Mouse (Mus musculus): ENCODE results near the gene Itpkb. TPM values are rescaled to one million over a fixed set of nuclear protein-coding genes. Genes with fewer than 3 reads are reported as not detected.

Gene Itpkb
- polyA plus RNA-seq, 1 experiment from 2014 or later = 5.6 TPM

DNA sequence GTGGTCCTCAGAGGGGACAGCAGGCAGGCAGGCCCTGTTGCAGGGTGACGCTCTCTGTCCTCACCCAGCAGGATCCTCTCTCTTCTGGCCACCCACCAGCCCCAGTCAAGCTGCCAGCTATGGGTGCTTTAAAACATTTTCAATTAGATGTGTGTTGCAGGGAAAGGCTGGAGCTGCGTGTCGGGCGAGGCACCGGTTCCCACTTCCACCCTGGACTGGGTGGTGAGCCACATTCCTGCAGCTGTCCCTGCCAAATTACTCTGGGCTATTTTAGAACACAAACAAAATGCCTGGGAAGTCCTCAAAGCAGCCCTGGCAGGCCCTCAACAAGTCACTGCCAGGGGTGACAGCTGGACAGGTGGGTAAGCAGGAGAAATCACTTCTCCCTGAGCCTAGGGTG lies 132.1 kb downstream of the Itpkb start:
- 42% methylated on average over 5 of the region's 5 CpGs for WGBS
- Histone ChIP-seq H3K4me3 (ENCODE audit: control insufficient read depth in 1 of 2, insufficient read depth in 1 of 2, low read depth in 1 of 2, low read length in 2 of 2) (no peak overlapping the region), H3K4me2 (ENCODE audit: low read length) (no peak overlapping the region), H3K4me1 (ENCODE audit: control insufficient read depth in 2 of 2, insufficient read depth in 2 of 2, low read length in 2 of 2) (peaks cover 9 to 14% of the 10 kb centered on the region in 2 experiments; a peak in 2 of 4 replicates), H3K9me3 (ENCODE audit: control insufficient read depth, low read length) (peaks cover 4% of the 10 kb centered on the region; the same call in 1 of the 2 replicates), H3K9ac (ENCODE audit: low read length) (no peak overlapping the region), H3K36me3 (ENCODE audit: control insufficient read depth, insufficient read depth, low read length) (no peaks in the 10 kb centered on the region), H3K27ac (replicated peaks in 1 of 2; ENCODE audit: control insufficient read depth in 1 of 2, insufficient read depth in 1 of 2, low read depth in 2 of 2, low read length in 2 of 2) (no peak overlapping the region; a peak in 1 of 4 replicates), H3K27me3 (ENCODE audit: control insufficient read depth, insufficient read depth, low read length) (peaks cover 30% of the 10 kb centered on the region)
- ATAC-seq (ENCODE audit: insufficient number of reproducible peaks, insufficient read depth, low FRiP score, low read depth) = no peak

DNA sequence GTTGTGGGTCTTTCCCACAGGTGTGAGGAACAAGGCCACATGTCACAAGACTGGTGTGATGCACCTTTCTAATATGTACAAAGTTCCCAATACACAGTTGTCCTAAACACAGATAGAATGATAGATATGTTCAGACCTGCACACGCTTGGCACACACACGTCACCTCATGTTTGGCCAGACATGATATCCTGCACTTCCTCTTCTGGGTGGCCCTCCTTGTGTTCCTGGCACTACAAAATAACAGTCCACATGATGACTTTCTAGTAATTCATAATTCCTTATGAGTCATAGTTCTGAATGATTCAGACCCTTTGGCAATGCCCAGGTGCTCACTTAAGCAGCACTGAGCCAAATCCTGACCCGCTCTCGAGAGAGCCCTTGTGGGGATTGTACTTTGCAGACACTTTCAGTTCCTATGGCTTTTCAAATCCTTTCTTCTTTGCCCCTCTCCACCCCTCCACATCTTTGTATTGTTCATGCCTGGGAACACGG lies 132.7 kb downstream of the Itpkb start:
- WGBS = 91% methylated on average over 5 of the region's 5 CpGs
- H3K4me2 ChIP-seq (ENCODE audit: low read length) = no peak overlapping the region
- H3K4me3 ChIP-seq (ENCODE audit: control insufficient read depth in 1 of 2, insufficient read depth in 1 of 2, low read depth in 1 of 2, low read length in 2 of 2) = no peak overlapping the region
- no peak overlapping the region for H3K9ac ChIP-seq (ENCODE audit: low read length)
- peaks cover 9 to 14% of the 10 kb centered on the region in 2 experiments; a peak in 2 of 4 replicates for H3K4me1 ChIP-seq (ENCODE audit: control insufficient read depth in 2 of 2, insufficient read depth in 2 of 2, low read length in 2 of 2)
- no peak for ATAC-seq (ENCODE audit: insufficient number of reproducible peaks, insufficient read depth, low FRiP score, low read depth)
- H3K27me3 ChIP-seq (ENCODE audit: control insufficient read depth, insufficient read depth, low read length) = peaks cover 25% of the 10 kb centered on the region
- H3K36me3 ChIP-seq (ENCODE audit: control insufficient read depth, insufficient read depth, low read length) = no peaks in the 10 kb centered on the region
- peaks cover 4% of the 10 kb centered on the region; the same call in 1 of the 2 replicates for H3K9me3 ChIP-seq (ENCODE audit: control insufficient read depth, low read length)
- H3K27ac ChIP-seq (replicated peaks in 1 of 2; ENCODE audit: control insufficient read depth in 1 of 2, insufficient read depth in 1 of 2, low read depth in 2 of 2, low read length in 2 of 2) = no peak overlapping the region

DNA sequence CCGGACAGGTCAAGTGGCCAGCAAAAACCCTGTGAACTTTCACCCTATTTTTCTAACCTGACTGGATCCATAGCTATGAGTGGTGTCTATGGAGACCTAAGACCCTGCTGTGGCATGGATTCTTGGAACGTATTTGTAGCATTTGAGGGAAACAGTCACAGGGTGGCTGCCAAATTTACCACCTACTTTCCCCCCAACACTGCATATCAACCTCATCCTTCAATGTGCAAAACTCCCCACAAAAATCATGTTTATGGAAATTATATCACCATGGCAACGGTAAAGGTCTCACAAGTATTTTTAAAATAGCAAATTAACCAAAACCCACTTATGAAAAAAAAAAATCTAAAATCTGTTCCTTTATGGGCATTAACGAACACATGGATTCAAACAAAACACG lies 134.1 kb downstream of the Itpkb start:
- peaks cover 4% of the 10 kb centered on the region; the same call in 1 of the 2 replicates for H3K9me3 ChIP-seq (ENCODE audit: control insufficient read depth, low read length)
- peaks cover 17% of the 10 kb centered on the region for H3K27me3 ChIP-seq (ENCODE audit: control insufficient read depth, insufficient read depth, low read length)
- H3K9ac ChIP-seq (ENCODE audit: low read length) = no peak overlapping the region
- no peak overlapping the region for H3K4me2 ChIP-seq (ENCODE audit: low read length)
- WGBS = 82% methylated on average over 5 of the region's 5 CpGs
- H3K4me1 ChIP-seq (ENCODE audit: control insufficient read depth in 2 of 2, insufficient read depth in 2 of 2, low read length in 2 of 2) = peaks cover 5 to 10% of the 10 kb centered on the region in 2 experiments; a peak in 2 of 4 replicates
- ATAC-seq (ENCODE audit: insufficient number of reproducible peaks, insufficient read depth, low FRiP score, low read depth) = no peak
- no peak overlapping the region for H3K27ac ChIP-seq (replicated peaks in 1 of 2; ENCODE audit: control insufficient read depth in 1 of 2, insufficient read depth in 1 of 2, low read depth in 2 of 2, low read length in 2 of 2)
- H3K4me3 ChIP-seq (ENCODE audit: control insufficient read depth in 1 of 2, insufficient read depth in 1 of 2, low read depth in 1 of 2, low read length in 2 of 2) = no peak overlapping the region
- H3K36me3 ChIP-seq (ENCODE audit: control insufficient read depth, insufficient read depth, low read length) = no peaks in the 10 kb centered on the region

DNA sequence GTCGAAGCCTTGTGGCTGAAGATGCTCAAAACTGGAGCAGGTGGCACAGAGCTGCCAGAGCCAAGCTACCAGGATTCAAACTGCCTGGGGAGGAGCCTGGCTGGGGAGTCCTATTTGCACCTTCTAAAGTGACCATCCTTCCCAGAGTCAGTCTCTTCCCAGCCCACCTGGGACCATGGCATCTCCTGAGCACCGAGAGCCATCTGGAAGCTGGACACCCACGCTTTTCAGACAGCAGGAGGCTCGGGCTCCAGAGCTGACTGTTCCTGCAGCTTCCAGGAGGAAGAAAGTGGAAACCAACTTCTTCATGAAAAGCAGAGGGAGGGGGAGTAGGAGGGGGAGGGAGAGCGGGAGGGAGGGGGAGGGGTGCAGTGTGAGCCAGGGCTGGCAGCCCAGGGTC lies 135.3 kb downstream of the Itpkb start:
- Histone ChIP-seq H3K27ac (replicated peaks in 1 of 2; ENCODE audit: control insufficient read depth in 1 of 2, insufficient read depth in 1 of 2, low read depth in 2 of 2, low read length in 2 of 2) (no peak overlapping the region), H3K4me3 (ENCODE audit: control insufficient read depth in 1 of 2, insufficient read depth in 1 of 2, low read depth in 1 of 2, low read length in 2 of 2) (no peak overlapping the region), H3K27me3 (ENCODE audit: control insufficient read depth, insufficient read depth, low read length) (peaks cover 8% of the 10 kb centered on the region), H3K9ac (ENCODE audit: low read length) (no peak overlapping the region), H3K4me2 (ENCODE audit: low read length) (no peak overlapping the region), H3K4me1 (ENCODE audit: control insufficient read depth in 2 of 2, insufficient read depth in 2 of 2, low read length in 2 of 2) (peaks cover 5 to 10% of the 10 kb centered on the region in 2 experiments; a peak in 2 of 4 replicates), H3K9me3 (ENCODE audit: control insufficient read depth, low read length) (peaks cover 4% of the 10 kb centered on the region; the same call in 1 of the 2 replicates), H3K36me3 (ENCODE audit: control insufficient read depth, insufficient read depth, low read length) (no peaks in the 10 kb centered on the region)
- WGBS = 74% methylated on average over 5 of the region's 5 CpGs
- no peak for ATAC-seq (ENCODE audit: insufficient number of reproducible peaks, insufficient read depth, low FRiP score, low read depth)

DNA sequence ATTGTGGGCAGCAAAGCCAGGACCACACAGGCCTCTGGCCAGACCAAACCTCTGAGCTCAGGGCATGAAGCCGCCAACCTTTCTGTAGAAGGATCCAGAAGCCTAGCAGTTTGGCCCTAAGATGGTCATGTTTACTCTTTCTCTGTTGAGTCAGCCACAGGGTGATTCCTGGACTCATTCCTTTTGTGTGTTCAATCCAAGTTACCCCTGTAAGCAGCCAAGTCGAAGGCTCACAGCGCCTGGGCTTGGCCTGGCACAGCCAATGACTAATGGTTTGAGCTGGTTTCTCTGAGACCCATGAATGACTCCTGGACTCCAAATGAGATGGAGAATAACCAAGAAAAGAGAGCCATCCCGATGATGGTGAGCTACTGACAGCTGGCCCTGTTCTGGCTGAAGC lies 137.7 kb downstream of the Itpkb start:
- no peaks in the 10 kb centered on the region for H3K4me1 ChIP-seq (ENCODE audit: control insufficient read depth in 2 of 2, insufficient read depth in 2 of 2, low read length in 2 of 2)
- H3K27me3 ChIP-seq (ENCODE audit: control insufficient read depth, insufficient read depth, low read length) = no peaks in the 10 kb centered on the region
- ATAC-seq (ENCODE audit: insufficient number of reproducible peaks, insufficient read depth, low FRiP score, low read depth) = no peak
- H3K9ac ChIP-seq (ENCODE audit: low read length) = no peak overlapping the region
- no peak overlapping the region for H3K4me2 ChIP-seq (ENCODE audit: low read length)
- H3K36me3 ChIP-seq (ENCODE audit: control insufficient read depth, insufficient read depth, low read length) = no peaks in the 10 kb centered on the region
- H3K9me3 ChIP-seq (ENCODE audit: control insufficient read depth, low read length) = peaks cover 4% of the 10 kb centered on the region; the same call in 1 of the 2 replicates
- WGBS = 86% methylated on average over 4 of the region's 4 CpGs
- no peak overlapping the region for H3K4me3 ChIP-seq (ENCODE audit: control insufficient read depth in 1 of 2, insufficient read depth in 1 of 2, low read depth in 1 of 2, low read length in 2 of 2)
- no peak overlapping the region for H3K27ac ChIP-seq (replicated peaks in 1 of 2; ENCODE audit: control insufficient read depth in 1 of 2, insufficient read depth in 1 of 2, low read depth in 2 of 2, low read length in 2 of 2)

DNA sequence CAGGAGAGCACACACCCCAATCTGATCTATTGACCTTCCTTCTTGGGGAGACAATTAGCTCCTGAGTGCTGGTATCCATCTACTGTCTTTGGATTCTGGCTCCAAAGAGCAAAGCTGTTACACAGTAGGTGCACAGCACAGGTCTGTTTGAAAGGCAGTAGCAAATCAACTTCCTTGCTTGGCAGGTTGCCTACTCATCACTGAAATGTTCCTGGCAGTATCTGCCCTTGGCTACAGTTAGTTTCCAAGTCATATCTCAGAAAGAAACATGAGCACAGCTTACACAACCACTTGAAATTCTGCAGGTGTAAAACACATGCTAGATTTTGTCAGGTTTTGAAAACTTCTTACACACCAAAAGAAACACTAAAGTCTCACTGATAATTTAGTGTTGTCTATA lies 143.3 kb downstream of the Itpkb start:
- ATAC-seq (ENCODE audit: insufficient number of reproducible peaks, insufficient read depth, low FRiP score, low read depth) = no peak
- no peak overlapping the region for H3K9ac ChIP-seq (ENCODE audit: low read length)
- no peaks in the 10 kb centered on the region for H3K36me3 ChIP-seq (ENCODE audit: control insufficient read depth, insufficient read depth, low read length)
- H3K27ac ChIP-seq (replicated peaks in 1 of 2; ENCODE audit: control insufficient read depth in 1 of 2, insufficient read depth in 1 of 2, low read depth in 2 of 2, low read length in 2 of 2) = no peak overlapping the region
- no peaks in the 10 kb centered on the region for H3K9me3 ChIP-seq (ENCODE audit: control insufficient read depth, low read length)
- no peak overlapping the region for H3K4me2 ChIP-seq (ENCODE audit: low read length)
- no peak overlapping the region for H3K4me3 ChIP-seq (ENCODE audit: control insufficient read depth in 1 of 2, insufficient read depth in 1 of 2, low read depth in 1 of 2, low read length in 2 of 2)
- peaks cover 24% of the 10 kb centered on the region for H3K27me3 ChIP-seq (ENCODE audit: control insufficient read depth, insufficient read depth, low read length)
- no peaks in the 10 kb centered on the region for H3K4me1 ChIP-seq (ENCODE audit: control insufficient read depth in 2 of 2, insufficient read depth in 2 of 2, low read length in 2 of 2)

Other genes starting within 250 kb of the Itpkb start
- gene Coq8a, start 130.9 kb upstream of the Itpkb start, polyA plus RNA-seq (2014; fragmentation: Nextera tagmentation; extraction: Ambion mirVana) = 51.2 and 58.8 TPM in 2 replicates
- 14.7 and 15.6 TPM in 2 replicates for gene Psen2, start 67.0 kb upstream of the Itpkb start, polyA plus RNA-seq (2014; fragmentation: Nextera tagmentation; extraction: Ambion mirVana)
- gene Stum, start 153.0 kb downstream of the Itpkb start, polyA plus RNA-seq (2014; fragmentation: Nextera tagmentation; extraction: Ambion mirVana) = 0.45 and 0.97 TPM in 2 replicates
- 78.1 and 85.2 TPM in 2 replicates for gene Parp1, start 238.4 kb downstream of the Itpkb start, polyA plus RNA-seq (2014; fragmentation: Nextera tagmentation; extraction: Ambion mirVana)